Mouse (Mus musculus) lung, postnatal 0 days (tissue): Measurements from ENCODE around the gene Muc3a.
A peak's percentile ranks its signal among the peaks of the same experiment; 100 is the strongest.

Source experiments
- CTCF ChIP-seq: IDR thresholded peaks from 2 replicates; pipeline ENCODE4 v1.5.1; 2016; ENCODE audit warnings: antibody characterized with exemption, mild to moderate bottlenecking
- EP300 ChIP-seq: IDR thresholded peaks from 2 replicates; pipeline ENCODE4 v1.6.1; 2016; ENCODE audit warnings: antibody characterized with exemption, mild to moderate bottlenecking, control low read depth

- TF ChIP-seq CTCF (peak; percentile 62), EP300 (no peak)
These were observed 52.7 kb downstream of the Muc3a start for GRCm38 (mm10) chr5:137159461-137159860.
